Mouse (Mus musculus): ENCODE results near the gene Ccdc61.
"Not testable (repeated sequence)": the region's sequence is repeated elsewhere in the genome, so short reads cannot be mapped to it uniquely, and the experiment has no call there.

Ccdc61 gene

GRCm38 (mm10) chr7:18916254-18916653, 6.0 kb upstream of the Ccdc61 start:
- no peak for DNase-seq (ENCODE audit: low spot score)

GRCm38 (mm10) chr7:18909797-18910196, 418 bp downstream of the Ccdc61 start:
- DNase-seq (ENCODE audit: low spot score): no peak

GRCm38 (mm10) chr7:18904971-18905370, 5.2 kb downstream of the Ccdc61 start:
- no peak for DNase-seq (ENCODE audit: low spot score)

GRCm38 (mm10) chr7:18902486-18902885, 7.7 kb downstream of the Ccdc61 start:
- DNase-seq (ENCODE audit: low spot score): no peak

GRCm38 (mm10) chr7:18900513-18900912, 9.7 kb downstream of the Ccdc61 start:
- DNase-seq (ENCODE audit: low spot score): no peak

- DNase-seq (ENCODE audit: low spot score): peak; percentile 68
Measured at GRCm38 (mm10) chr7:18896536-18896935, 13.7 kb downstream of the Ccdc61 start.

GRCm38 (mm10) chr7:18893651-18894430, 16.4 kb downstream of the Ccdc61 start:
- DNase-seq (ENCODE audit: low spot score): peak; percentile 90

GRCm38 (mm10) chr7:18893009-18893408, 17.2 kb downstream of the Ccdc61 start:
- DNase-seq (ENCODE audit: low spot score): no peak

GRCm38 (mm10) chr7:18891872-18892599, 18.2 kb downstream of the Ccdc61 start:
- peak; percentile 93 for DNase-seq (ENCODE audit: low spot score)

- no peak for DNase-seq (ENCODE audit: low spot score)
Measured at GRCm38 (mm10) chr7:18890848-18891247, 19.4 kb downstream of the Ccdc61 start.

- DNase-seq (ENCODE audit: low spot score): no peak
Measured at GRCm38 (mm10) chr7:18886963-18887362, 23.3 kb downstream of the Ccdc61 start.

- DNase-seq (ENCODE audit: low spot score): no peak
Measured at GRCm38 (mm10) chr7:18884745-18885422, 25.3 kb downstream of the Ccdc61 start.

GRCm38 (mm10) chr7:18883991-18884744, 26.0 kb downstream of the Ccdc61 start:
- DNase-seq (ENCODE audit: low spot score): no peak

GRCm38 (mm10) chr7:18878691-18879090, 31.5 kb downstream of the Ccdc61 start:
- no peak for DNase-seq (ENCODE audit: low spot score)

GRCm38 (mm10) chr7:18875372-18875771, 34.8 kb downstream of the Ccdc61 start:
- no peak for DNase-seq (ENCODE audit: low spot score)

GRCm38 (mm10) chr7:18873253-18873652, 37.0 kb downstream of the Ccdc61 start:
- DNase-seq (ENCODE audit: low spot score): peak; percentile 77

- DNase-seq (ENCODE audit: low spot score): no peak
Measured at GRCm38 (mm10) chr7:18872816-18873215, 37.4 kb downstream of the Ccdc61 start.

- no peak for DNase-seq (ENCODE audit: low spot score)
Measured at GRCm38 (mm10) chr7:18872014-18872802, 38.0 kb downstream of the Ccdc61 start.

GRCm38 (mm10) chr7:18871031-18871430, 39.2 kb downstream of the Ccdc61 start, which contains the start of gene Pglyrp1:
TSS of gene Pglyrp1 (plus strand) at chr7:18871331.
- DNase-seq (ENCODE audit: low spot score): not testable (repeated sequence)

GRCm38 (mm10) chr7:18868491-18868890, 41.7 kb downstream of the Ccdc61 start:
- no peak for DNase-seq (ENCODE audit: low spot score)

- DNase-seq (ENCODE audit: low spot score): no peak
Measured at GRCm38 (mm10) chr7:18862801-18863200, 47.4 kb downstream of the Ccdc61 start.

Measured in testis, postnatal 10 days (tissue).